Mouse (Mus musculus) natural killer cell, adult 2 months (primary cell): ENCODE data around the gene Prc1.

Source experiments
- DNase-seq, 2 experiments: peaks; one replicate each; pipeline ENCODE4 v3.0.0; 2022; ENCODE audit warnings: low spot score in 2 of 2

Prc1 gene

GRCm38 (mm10) chr7:80294062-80294763, at the start of gene Prc1:
TSS of gene Prc1 (plus strand) at chr7:80294450.
- peak; percentile 98 for DNase-seq

GRCm38 (mm10) chr7:80244851-80245250, 49.4 kb upstream of the Prc1 start:
- DNase-seq, result no peak

- peak; percentile 93 to 95 for DNase-seq
These were observed 48.0 kb upstream of the Prc1 start, which contains the start of gene Ttll13 for GRCm38 (mm10) chr7:80246148-80246721. TSS of gene Ttll13 (plus strand) at chr7:80246376.

GRCm38 (mm10) chr7:80246859-80247258, 47.4 kb upstream of the Prc1 start:
- no peak for DNase-seq

GRCm38 (mm10) chr7:80252437-80252836, 41.8 kb upstream of the Prc1 start:
- no peak for DNase-seq

- no peak for DNase-seq
These were observed 41.4 kb upstream of the Prc1 start for GRCm38 (mm10) chr7:80252886-80253285.

GRCm38 (mm10) chr7:80255981-80256380, 38.3 kb upstream of the Prc1 start:
- DNase-seq, result no peak

GRCm38 (mm10) chr7:80257706-80258105, 36.5 kb upstream of the Prc1 start:
- DNase-seq, result no peak

GRCm38 (mm10) chr7:80260625-80261371, 33.5 kb upstream of the Prc1 start, which contains the start of gene Ngrn:
TSS of gene Ngrn (plus strand) at chr7:80261215.
- peak; percentile 73 to 78 for DNase-seq

- DNase-seq, result peak; percentile 44 to 59
These were observed 32.8 kb upstream of the Prc1 start for GRCm38 (mm10) chr7:80261372-80261990.

GRCm38 (mm10) chr7:80264606-80265005, 29.6 kb upstream of the Prc1 start:
- no peak for DNase-seq

GRCm38 (mm10) chr7:80267764-80268163, 26.5 kb upstream of the Prc1 start:
- DNase-seq, result no peak

GRCm38 (mm10) chr7:80268897-80269750, 25.1 kb upstream of the Prc1 start, which contains the start of gene Vps33b:
TSS of gene Vps33b (plus strand) at chr7:80269649.
- DNase-seq, result peak; percentile 88 to 91

- DNase-seq, result no peak
These were observed 24.4 kb upstream of the Prc1 start for GRCm38 (mm10) chr7:80269751-80270255.

- DNase-seq, result no peak
These were observed 20.8 kb upstream of the Prc1 start for GRCm38 (mm10) chr7:80273456-80273855.

- DNase-seq, result no peak
These were observed 17.9 kb upstream of the Prc1 start for GRCm38 (mm10) chr7:80276374-80276773.

GRCm38 (mm10) chr7:80280032-80280431, 14.2 kb upstream of the Prc1 start:
- no peak for DNase-seq

GRCm38 (mm10) chr7:80280998-80281397, 13.3 kb upstream of the Prc1 start:
- no peak for DNase-seq

- DNase-seq, result no peak
These were observed 12.6 kb upstream of the Prc1 start for GRCm38 (mm10) chr7:80281646-80282045.

- DNase-seq, result no peak
These were observed 10.9 kb upstream of the Prc1 start for GRCm38 (mm10) chr7:80283226-80283918.
